Mouse (Mus musculus) liver, embryonic 16.5 days (tissue): Measurements from ENCODE around the gene Kmt5c. TPM values are rescaled to one million over a fixed set of nuclear protein-coding genes. Genes with fewer than 3 reads are reported as not detected.

Experiments
- ATAC-seq: fragments of 200-750 bp; cut with Nextera tagmentation; 2 replicates; pipeline ENCODE4 v1.8.0; 2017; ENCODE audit warnings: low read depth, mild to moderate bottlenecking, moderate number of reproducible peaks, moderate library complexity
- H3K27ac ChIP-seq: fragments of 300-500 bp; sonication (generic); 2 replicates; pipeline ENCODE4 v1.5.1; 2014; ENCODE audit warnings: mild to moderate bottlenecking, low read length
- H3K27me3 ChIP-seq: fragments of 300-500 bp; sonication (generic); 2 replicates; pipeline ENCODE4 v1.6.1; 2014; ENCODE audit warnings: low read depth, low read length, mixed read lengths; ENCODE audit not compliant: control insufficient read depth, insufficient read depth
- H3K36me3 ChIP-seq: fragments of 300-500 bp; sonication (generic); 2 replicates; pipeline ENCODE4 v1.6.1; 2014; ENCODE audit warnings: mild to moderate bottlenecking; ENCODE audit not compliant: control insufficient read depth, insufficient read depth
- H3K4me1 ChIP-seq: fragments of 300-500 bp; sonication (generic); 2 replicates; pipeline ENCODE4 v1.6.1; 2014; ENCODE audit warnings: low read depth, low read length, mixed read lengths; ENCODE audit not compliant: control insufficient read depth
- H3K4me2 ChIP-seq: fragments of 300-500 bp; sonication (generic); 2 replicates; pipeline ENCODE4 v1.6.1; 2014; ENCODE audit warnings: low read depth, low read length, mixed read lengths
- H3K4me3 ChIP-seq: fragments of 300-500 bp; sonication (generic); 2 replicates; pipeline ENCODE4 v1.5.1; 2014; ENCODE audit warnings: low read depth, mild to moderate bottlenecking, low read length
- H3K9ac ChIP-seq: fragments of 300-500 bp; sonication (generic); 2 replicates; pipeline ENCODE4 v1.6.1; 2014; ENCODE audit warnings: low read depth, low read length
- H3K9me3 ChIP-seq: fragments of 300-500 bp; sonication (generic); replicated peaks from 2 replicates; pipeline ENCODE4 v1.6.1; 2016; ENCODE audit warnings: low read length; ENCODE audit not compliant: control insufficient read depth
- WGBS: fragments of 180-500 bp; shearing (Covaris S2); extraction: QIAGEN DNeasy Blood & Tissue Kit; methylation state at CpG from one replicate; pipeline ENCODE4 v1.1.7; 2014; ENCODE audit not compliant: insufficient replicate concordance; 5-methylcytosine and 5-hydroxymethylcytosine counted together
- polyA plus RNA-seq: library from polyadenylated mRNA; unstranded; fragments of >200 nt; fragmentation: Nextera tagmentation; extraction: Ambion mirVana; gene quantifications from 2 replicates; pipeline ENCODE4 v1.2.1, GENCODE M21; 2015

Kmt5c gene
- polyA plus RNA-seq, 1 experiment from 2014 or later = 47.4 TPM

DNA sequence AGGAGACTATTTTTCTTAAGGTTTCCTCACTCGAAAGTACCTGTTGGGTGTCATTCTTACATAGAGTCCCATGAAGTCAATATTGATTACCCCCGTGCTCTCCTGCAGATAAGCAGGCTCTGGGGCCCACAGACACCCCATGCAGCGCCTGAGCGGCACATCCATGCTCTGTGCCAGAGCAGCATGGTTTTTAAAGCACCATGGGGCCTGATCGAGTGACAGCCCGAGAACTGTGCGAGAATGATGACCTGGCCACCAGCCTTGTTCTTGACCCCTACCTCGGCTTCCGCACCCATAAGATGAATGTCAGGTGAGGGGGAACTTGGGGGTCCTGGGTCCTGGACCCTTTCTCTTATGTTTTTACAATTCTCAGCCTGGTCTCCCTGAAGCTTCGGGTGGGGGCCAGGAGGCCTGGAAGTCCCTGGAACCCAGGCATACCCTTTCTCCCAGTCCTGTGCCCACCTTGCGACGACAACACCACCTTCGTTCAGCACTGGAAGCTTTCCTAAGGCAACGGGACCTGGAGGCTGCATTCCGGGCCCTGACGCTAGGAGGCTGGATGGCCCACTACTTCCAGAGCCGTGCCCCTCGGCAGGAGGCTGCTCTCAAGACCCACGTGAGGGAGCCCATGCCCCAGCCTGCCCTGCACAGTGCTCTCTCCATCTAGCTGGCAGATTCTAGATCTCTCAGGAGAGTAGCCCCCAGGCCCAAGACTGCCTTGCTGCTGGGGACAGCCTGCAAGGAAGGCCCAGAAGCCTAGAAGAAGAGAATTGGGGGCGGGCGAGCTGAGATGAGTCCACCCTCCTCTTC lies 2.0 kb downstream of the Kmt5c start:
- H3K9ac ChIP-seq = peak overlapping the region; percentile 90
- peak; percentile 30 for ATAC-seq
- H3K4me3 ChIP-seq = peak overlapping the region; percentile 83
- WGBS = 55% methylated on average over 21 of the region's 21 CpGs
- H3K4me2 ChIP-seq = peak overlapping the region; percentile 91
- no peaks in the 10 kb centered on the region for H3K27me3 ChIP-seq
- H3K27ac ChIP-seq = peak overlapping the region; percentile 93
- peaks cover 66% of the 10 kb centered on the region for H3K4me1 ChIP-seq
- no peaks in the 10 kb centered on the region for H3K9me3 ChIP-seq
- H3K36me3 ChIP-seq = peaks cover 13% of the 10 kb centered on the region; the same call in 1 of the 2 replicates

DNA sequence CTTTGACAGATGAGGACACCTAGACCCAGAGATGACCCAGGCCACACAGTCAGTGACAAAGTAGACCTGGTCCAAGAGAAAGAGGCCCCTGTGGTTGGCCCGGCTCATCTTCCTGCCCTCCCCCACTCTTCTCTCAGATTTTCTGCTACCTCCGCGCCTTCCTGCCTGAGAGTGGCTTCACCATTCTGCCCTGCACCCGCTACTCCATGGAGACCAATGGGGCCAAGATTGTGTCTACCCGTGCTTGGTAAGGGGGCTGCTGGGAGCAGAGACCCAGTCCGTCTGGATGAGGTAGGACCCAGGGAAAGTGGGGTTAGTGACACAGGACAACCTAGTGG lies 2.5 kb downstream of the Kmt5c start:
- 60% methylated on average over 6 of the region's 6 CpGs for WGBS
- H3K27me3 ChIP-seq = no peaks in the 10 kb centered on the region
- peak overlapping the region; percentile 93 for H3K27ac ChIP-seq
- peak overlapping the region; percentile 91 for H3K4me2 ChIP-seq
- peaks cover 13% of the 10 kb centered on the region; the same call in 1 of the 2 replicates for H3K36me3 ChIP-seq
- peak overlapping the region; percentile 83 for H3K4me3 ChIP-seq
- ATAC-seq = no peak
- H3K9ac ChIP-seq = peak overlapping the region; percentile 90
- H3K9me3 ChIP-seq = no peaks in the 10 kb centered on the region
- H3K4me1 ChIP-seq = peaks cover 71% of the 10 kb centered on the region

DNA sequence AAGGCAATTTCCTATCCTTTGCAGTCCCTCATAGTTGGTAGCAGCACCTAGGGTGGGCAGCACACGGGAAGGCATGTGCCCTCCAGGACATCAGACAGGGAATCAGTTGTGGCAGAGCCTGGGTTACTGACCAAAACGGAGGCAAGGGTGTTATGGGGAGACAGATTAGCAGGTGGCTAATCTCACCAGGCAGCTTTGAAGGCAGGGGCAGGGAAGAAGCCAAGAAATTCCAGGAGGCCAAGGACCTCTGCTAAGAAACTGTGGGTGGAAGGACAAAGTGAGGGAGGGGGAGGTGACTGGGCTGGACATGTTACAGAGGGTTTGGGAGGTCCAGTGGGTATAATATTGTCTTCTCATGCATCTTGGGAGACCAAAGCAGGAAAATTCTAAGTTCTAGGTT lies 3.4 kb downstream of the Kmt5c start:
- H3K27me3 ChIP-seq = no peaks in the 10 kb centered on the region
- ATAC-seq = no peak
- 21% methylated on average over 2 of the region's 2 CpGs for WGBS
- peak overlapping the region; percentile 90 for H3K9ac ChIP-seq
- peaks cover 13% of the 10 kb centered on the region; the same call in 1 of the 2 replicates for H3K36me3 ChIP-seq
- H3K27ac ChIP-seq = peak overlapping the region; percentile 93
- peak overlapping the region; percentile 83 for H3K4me3 ChIP-seq
- peak overlapping the region; percentile 91 for H3K4me2 ChIP-seq
- H3K4me1 ChIP-seq = peaks cover 78% of the 10 kb centered on the region
- H3K9me3 ChIP-seq = no peaks in the 10 kb centered on the region

DNA sequence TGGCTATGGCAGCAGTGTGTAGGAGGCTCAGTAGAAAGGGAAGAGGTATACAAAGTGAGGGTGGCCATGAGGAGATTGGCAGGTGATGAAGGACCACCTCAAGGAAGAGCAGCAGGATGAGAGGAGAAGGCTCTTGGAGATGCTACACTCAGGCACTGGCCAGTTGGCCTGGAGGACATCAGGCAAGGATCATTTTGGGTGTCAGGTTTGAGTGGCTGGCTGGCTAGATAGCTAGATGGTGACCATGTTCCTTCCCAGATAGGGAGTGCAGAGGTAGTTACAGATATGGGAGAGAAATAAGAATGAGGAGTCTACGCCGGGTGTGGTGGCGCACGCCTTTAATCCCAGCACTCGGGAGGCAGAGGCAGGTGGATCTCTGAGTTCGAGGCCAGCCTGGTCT lies 5.0 kb downstream of the Kmt5c start:
- no peak for ATAC-seq
- H3K27ac ChIP-seq = peak overlapping the region; percentile 29
- no peak overlapping the region for H3K4me3 ChIP-seq
- peak overlapping the region; percentile 40; the same call in 1 of the 2 replicates for H3K9ac ChIP-seq
- peaks cover 84% of the 10 kb centered on the region for H3K4me1 ChIP-seq
- WGBS = 42% methylated on average over 5 of the region's 6 CpGs
- no peaks in the 10 kb centered on the region for H3K27me3 ChIP-seq
- no peaks in the 10 kb centered on the region for H3K9me3 ChIP-seq
- peaks cover 13% of the 10 kb centered on the region; the same call in 1 of the 2 replicates for H3K36me3 ChIP-seq
- no peak overlapping the region; the same call in 1 of the 2 replicates for H3K4me2 ChIP-seq

DNA sequence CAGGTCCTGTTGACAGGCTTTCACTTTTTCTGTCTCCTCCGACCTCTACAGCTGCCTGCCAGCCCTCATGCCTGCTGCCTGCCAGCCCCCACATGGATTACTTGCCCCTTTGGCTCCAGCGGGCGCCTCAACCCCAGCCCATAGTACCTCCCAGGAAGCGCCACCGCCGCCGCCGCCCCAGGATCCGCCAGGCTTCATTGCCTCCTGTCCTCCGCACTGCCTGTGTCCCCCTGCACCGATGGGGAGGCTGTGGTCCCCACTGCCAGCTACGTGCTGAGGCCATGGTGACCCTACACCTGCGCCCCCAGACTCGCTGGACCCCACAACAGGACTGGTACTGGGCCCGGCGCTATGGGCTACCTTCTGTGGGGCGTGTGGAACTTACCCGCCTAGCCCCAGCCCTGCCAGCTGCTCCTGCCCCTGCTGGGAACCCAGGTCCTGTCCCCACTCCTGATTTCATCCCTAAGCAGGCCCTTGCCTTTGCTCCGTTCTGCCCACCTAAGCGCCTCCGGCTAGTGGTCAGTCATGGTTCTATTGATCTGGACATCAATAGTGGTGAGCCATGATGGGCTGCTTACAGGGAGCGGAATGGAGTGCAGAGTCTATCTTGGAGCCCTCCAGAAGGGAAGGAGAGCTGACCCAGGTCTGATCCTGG lies 6.5 kb downstream of the Kmt5c start:
- Histone ChIP-seq H3K9me3 (no peaks in the 10 kb centered on the region), H3K4me3 (no peak overlapping the region; the same call in 1 of the 2 replicates), H3K9ac (peak overlapping the region; percentile 55; the same call in 1 of the 2 replicates), H3K27me3 (no peaks in the 10 kb centered on the region), H3K4me2 (peak overlapping the region; percentile 53), H3K4me1 (peaks cover 88% of the 10 kb centered on the region), H3K27ac (peak overlapping the region; percentile 94), H3K36me3 (peaks cover 13% of the 10 kb centered on the region; the same call in 1 of the 2 replicates)
- no peak for ATAC-seq
- WGBS = 77% methylated on average over 22 of the region's 22 CpGs

DNA sequence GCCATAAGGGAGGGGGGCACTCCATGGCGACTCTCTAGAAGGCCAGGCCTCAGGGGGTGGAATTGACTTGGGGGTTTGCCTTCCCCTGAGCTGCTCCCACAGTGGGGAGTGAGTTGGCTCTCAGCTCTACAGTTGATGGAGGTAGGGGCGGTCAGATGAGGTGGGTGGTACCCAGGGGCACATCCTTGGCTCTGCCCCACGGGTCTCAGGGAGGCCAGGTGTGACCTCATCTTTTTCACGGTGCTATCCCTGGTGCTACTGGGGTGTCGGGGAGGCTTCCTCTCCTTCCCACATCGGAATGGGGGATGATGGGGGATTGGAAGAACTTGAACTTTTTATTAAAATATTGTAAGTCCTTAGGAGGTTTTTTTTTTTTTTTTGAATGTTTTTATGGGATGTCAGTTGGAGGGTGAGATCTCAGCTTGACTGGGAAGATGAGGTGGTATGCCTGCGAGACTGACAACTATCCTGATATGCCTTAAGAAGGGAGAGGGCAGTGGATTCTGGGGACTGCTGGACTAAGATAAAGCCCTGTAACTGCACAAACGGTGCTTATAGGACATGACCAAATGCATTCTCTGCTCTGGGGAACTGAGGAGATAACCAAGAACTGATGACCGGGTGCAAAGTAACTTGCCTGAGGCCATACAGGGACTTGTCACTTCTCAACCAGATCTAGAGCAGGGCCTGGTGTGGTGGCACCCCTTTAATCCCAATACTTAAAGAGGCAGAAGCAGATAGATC lies 7.4 kb downstream of the Kmt5c start:
- peak overlapping the region; percentile 33 for H3K4me3 ChIP-seq
- H3K9ac ChIP-seq = peak overlapping the region; percentile 55
- H3K27ac ChIP-seq = peak overlapping the region; percentile 94
- WGBS = 36% methylated on average over 9 of the region's 9 CpGs
- H3K9me3 ChIP-seq = no peaks in the 10 kb centered on the region
- ATAC-seq = peak; percentile 72
- H3K4me1 ChIP-seq = peaks cover 88% of the 10 kb centered on the region
- peak overlapping the region; percentile 53 for H3K4me2 ChIP-seq
- H3K27me3 ChIP-seq = no peaks in the 10 kb centered on the region
- H3K36me3 ChIP-seq = peaks cover 13% of the 10 kb centered on the region; the same call in 1 of the 2 replicates

DNA sequence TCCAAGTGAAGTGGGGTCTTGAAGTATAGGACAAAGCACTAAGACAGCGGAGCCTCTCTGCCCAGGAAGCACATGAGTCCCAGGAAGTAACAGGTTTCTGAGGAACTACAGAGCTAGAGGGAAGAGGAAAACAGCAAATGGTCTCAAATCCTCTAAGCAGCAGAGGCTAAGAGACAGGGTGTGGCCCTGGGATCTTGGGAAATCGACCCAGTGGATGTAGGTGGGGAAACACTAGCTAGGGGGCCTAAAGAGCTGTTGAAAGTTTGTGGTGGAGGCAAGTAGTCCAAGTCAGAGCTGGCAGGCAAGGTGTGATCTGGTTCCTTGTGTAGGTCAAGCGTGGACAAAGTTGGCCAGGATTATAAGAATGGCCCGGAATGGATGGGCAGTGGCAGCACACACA lies 8.4 kb downstream of the Kmt5c start:
- Histone ChIP-seq H3K9me3 (no peaks in the 10 kb centered on the region), H3K36me3 (peaks cover 13% of the 10 kb centered on the region; the same call in 1 of the 2 replicates), H3K27me3 (no peaks in the 10 kb centered on the region), H3K27ac (peak overlapping the region; percentile 94), H3K4me1 (peaks cover 88% of the 10 kb centered on the region), H3K9ac (peak overlapping the region; percentile 6), H3K4me2 (peak overlapping the region; percentile 27; the same call in 1 of the 2 replicates), H3K4me3 (no peak overlapping the region)
- no peak for ATAC-seq
- 68% methylated on average over 4 of the region's 4 CpGs for WGBS

DNA sequence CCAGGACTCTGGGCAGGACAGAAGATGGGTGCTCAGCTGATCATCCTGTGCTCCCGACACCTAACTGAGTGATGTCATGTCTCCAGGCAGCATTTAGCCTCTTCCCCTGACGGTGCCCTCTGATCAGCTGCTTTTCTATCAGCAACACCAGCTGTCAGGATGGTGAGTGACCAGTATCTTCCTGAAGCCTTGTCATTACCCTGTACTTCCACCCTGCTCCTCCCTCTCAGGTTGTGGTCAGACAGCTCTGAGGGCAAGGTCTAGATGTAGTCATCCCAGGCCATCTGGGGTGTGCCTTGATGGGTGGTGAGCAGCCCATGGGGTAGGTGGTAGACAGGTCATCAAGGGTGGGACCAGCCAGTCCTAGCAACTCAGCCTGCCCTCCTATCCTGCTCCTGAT lies 9.3 kb downstream of the Kmt5c start:
- Histone ChIP-seq H3K4me3 (no peak overlapping the region), H3K27me3 (no peaks in the 10 kb centered on the region), H3K4me2 (no peak overlapping the region), H3K9me3 (no peaks in the 10 kb centered on the region), H3K27ac (peak overlapping the region; percentile 94), H3K9ac (no peak overlapping the region), H3K36me3 (peaks cover 13% of the 10 kb centered on the region; the same call in 1 of the 2 replicates), H3K4me1 (peaks cover 80% of the 10 kb centered on the region)
- 33% methylated on average over 2 of the region's 2 CpGs for WGBS
- ATAC-seq = peak; percentile 5
